9 mouse cellular contexts compared by ENCODE assay signal in the genomic region with DNA sequence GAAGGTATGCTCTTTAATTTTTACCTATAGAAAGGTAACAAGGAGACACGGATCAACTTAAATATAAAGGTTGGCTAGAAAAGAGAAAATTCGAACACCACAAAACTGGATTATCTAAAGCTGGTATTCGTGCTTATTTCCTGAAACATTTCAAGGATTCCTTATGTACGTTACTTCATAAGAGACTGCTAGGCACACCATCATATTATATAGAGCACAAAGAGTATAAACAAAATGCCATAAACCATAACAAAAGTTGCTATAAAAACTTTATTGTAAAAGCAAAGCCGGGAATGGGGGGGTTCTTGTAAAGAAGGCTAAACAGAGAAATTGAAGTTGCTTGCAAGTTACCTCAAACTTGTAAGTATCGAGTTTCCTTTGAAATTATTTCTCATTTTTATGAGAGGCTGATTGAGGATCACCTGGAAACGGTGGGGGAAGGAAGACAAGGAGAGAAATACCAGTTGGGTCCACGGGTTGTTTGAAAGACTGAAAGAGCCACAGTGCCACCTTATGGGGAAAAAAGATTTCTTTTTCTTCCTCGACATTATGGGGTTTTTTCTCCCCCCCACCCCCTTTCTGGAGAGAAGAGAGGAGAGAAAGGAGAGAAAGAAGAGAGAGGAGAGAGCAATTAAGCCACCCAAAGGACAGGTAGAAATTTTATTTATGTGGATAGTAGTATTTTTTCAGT. TPM values are rescaled to one million over a fixed set of nuclear protein-coding genes. Genes with fewer than 3 reads are reported as not detected.
DNase-seq lines count a peak whose midpoint lies in the region; ATAC-seq and TF ChIP-seq lines count a peak whose summit lies in the region.
"Had no signal": no experiment of that assay in that cellular context is flagged by ENCODE, and none has a peak within 500 bp of the region (broad histone marks: within the 10 kb centered on the region; RNA-seq: fewer than 3 reads in every experiment).

No protein-coding gene starts in this region.

- ATAC-seq in intestine, postnatal 0 days: no peak

- no peaks in the 10 kb centered on the region for H3K9me3 ChIP-seq in intestine, postnatal 0 days (ENCODE audit: control insufficient read depth)
- H3K9me3 ChIP-seq: embryonic facial prominence, embryonic 12.5 days had no signal

- H3K27ac ChIP-seq in left cerebral cortex, adult 2 months: no peak overlapping the region
- H3K27ac ChIP-seq in intestine, postnatal 0 days (ENCODE audit: low read depth, low read length): no peak overlapping the region

- no peak overlapping the region for H3K9ac ChIP-seq in intestine, postnatal 0 days (ENCODE audit: low read depth, low read length)

- no peak overlapping the region for H3K4me3 ChIP-seq in left cerebral cortex, adult 2 months
- H3K4me3 ChIP-seq in intestine, postnatal 0 days (ENCODE audit: low read depth, low read length): no peak overlapping the region

- peak; percentile 4 for DNase-seq in adrenal gland, adult 2 months
- no peak for DNase-seq in adrenal gland, postnatal 25 days
- peak in 1 of 2 experiments; percentile 30 for DNase-seq in left cerebral cortex, adult 2 months (ENCODE audit: extremely low spot score in 1 of 2, low spot score in 2 of 2)
- no peak for DNase-seq in left cerebral cortex, postnatal 36 days (ENCODE audit: low spot score in 2 of 2)
- DNase-seq in embryo, embryonic 10.5 days (ENCODE audit: low spot score): peak; percentile 93
- peak; percentile 86 for DNase-seq in retina, embryonic 14.5 days (ENCODE audit: low spot score)
- DNase-seq in gastrocnemius, postnatal 14 days: no peak

- TF ChIP-seq CTCF in left cerebral cortex, adult 2 months (IDR thresholded peaks at IDR 0.05): peak; percentile 67
- TF ChIP-seq CTCF in intestine, postnatal 0 days (IDR thresholded peaks at IDR 0.05; ENCODE audit: low read depth): peak; percentile 78

- WGBS in intestine, postnatal 0 days: 28% methylated on average over 9 of the region's 9 CpGs

- H3K4me2 ChIP-seq in intestine, postnatal 0 days (replicated peaks; ENCODE audit: low read depth): peak overlapping the region; percentile 83; the same call in 1 of the 2 replicates

- H3K27me3 ChIP-seq in intestine, postnatal 0 days (replicated peaks; ENCODE audit: control insufficient read depth, insufficient read depth, low read length): no peaks in the 10 kb centered on the region; the same call in 1 of the 2 replicates
- H3K27me3 ChIP-seq: embryonic facial prominence, embryonic 12.5 days had no signal

- H3K4me1 ChIP-seq in intestine, postnatal 0 days (replicated peaks; ENCODE audit: control insufficient read depth, insufficient read depth, low read length): no peaks in the 10 kb centered on the region

- no peaks in the 10 kb centered on the region for H3K36me3 ChIP-seq in intestine, postnatal 0 days (ENCODE audit: control insufficient read depth, insufficient read depth)
- H3K36me3 ChIP-seq: embryonic facial prominence, embryonic 12.5 days had no signal

- intact Hi-C loops in left cerebral cortex, adult 2 months (cut with DNase I): loop anchor here (10.0 kb wide), 1 partner anchor 524 kb away; no protein-coding TSS in a partner anchor
- intact Hi-C loops in left cerebral cortex, postnatal 36 days (cut with DNase I): no loop called here
- intact Hi-C loops in gastrocnemius, postnatal 14 days (cut with DNase I; ENCODE audit: low total_unique reads): no loop called here

RNA-seq across cellular contexts. Expression of gene Map3k7, which starts 25.3 kb away (rescaled TPM):
- 10 to 100 TPM; 45.4 to 46.0 TPM for total RNA-seq in adrenal gland, adult 2 months (2021)
- 40.6 and 42.0 TPM in 2 replicates for polyA plus RNA-seq in adrenal gland, adult 2 months (2012; rRNA removed)
- 49.8 and 54.5 TPM in 2 replicates for total RNA-seq in adrenal gland, postnatal 25 days (2021)
- 10 to 100 TPM; 35.6 to 43.2 TPM for total RNA-seq in left cerebral cortex, adult 2 months (2021)
- total RNA-seq in left cerebral cortex, postnatal 36 days (2021): 10 to 100 TPM; 39.2 to 43.4 TPM
- polyA plus RNA-seq in intestine, postnatal 0 days (2015; fragmentation: Nextera tagmentation; extraction: Ambion mirVana): 11.9 and 12.0 TPM in 2 replicates
- 10 to 100 TPM; 35.3 to 36.8 TPM for total RNA-seq in gastrocnemius, postnatal 14 days (2021)

Comparison
In these comparisons a context has a peak if more than half of its experiments do, and no peak if none do; other contexts are left out.
1. DNase-seq: peak in adrenal gland, adult 2 months (single experiment), embryo, embryonic 10.5 days (single experiment) and retina, embryonic 14.5 days (single experiment); none in adrenal gland, postnatal 25 days (single experiment), left cerebral cortex, postnatal 36 days (0 of 2) and gastrocnemius, postnatal 14 days (single experiment).